Mouse (Mus musculus) spleen, embryonic (tissue): Measurements from ENCODE around the gene Pxmp2.

Experiments
- CTCF ChIA-PET: fragments of 350-600 bp; sonication (Branson Sonifier 250); formaldehyde crosslinking; loops from one replicate; lab custom pipeline; 2022; lab: Charles Lee

The Pxmp2 gene

GRCm38 (mm10) chr5:110230780-110231461 lies 55.1 kb downstream of the Pxmp2 start, which contains the start of gene Ankle2:
TSS of gene Ankle2 (plus strand) at chr5:110231004.
- CTCF ChIA-PET, result interaction anchor here (0.6 kb wide), 1 partner anchor 63 kb away, joined by 9 read pairs; no protein-coding TSS in a partner anchor

- CTCF ChIA-PET, result no interaction called here
These were observed 55.6 kb downstream of the Pxmp2 start for GRCm38 (mm10) chr5:110230401-110230779.

- CTCF ChIA-PET, result no interaction called here
These were observed 58.6 kb downstream of the Pxmp2 start for GRCm38 (mm10) chr5:110227336-110227883.

GRCm38 (mm10) chr5:110225056-110225455 lies 60.9 kb downstream of the Pxmp2 start:
- CTCF ChIA-PET, result no interaction called here
